Mouse (Mus musculus) testis, adult 2 months (tissue): ENCODE measurements at regions not wholly inside any gene's neighbourhood (a gene's known extent, or its start where the extent isn't known, plus 50 kb on each side); places are given as distances from the start of the nearest gene placed in this dataset.

Experiments
- H3K27ac ChIP-seq: fragments of 200-500 bp; 2 replicates; pipeline ENCODE4 v1.5.1; 2012; ENCODE audit warnings: low read depth, low read length; ENCODE audit not compliant: control insufficient read depth, insufficient read depth
- H3K27me3 ChIP-seq: fragments of 200-500 bp; 2 replicates; pipeline ENCODE4 v1.6.1; 2012; ENCODE audit warnings: mild to moderate bottlenecking, low read length, moderate library complexity; ENCODE audit not compliant: control insufficient read depth, insufficient read depth
- H3K36me3 ChIP-seq: fragments of 200-500 bp; 2 replicates; pipeline ENCODE4 v1.6.1; 2012; ENCODE audit warnings: mild to moderate bottlenecking, low read length; ENCODE audit not compliant: control insufficient read depth, insufficient read depth
- H3K4me1 ChIP-seq: fragments of 200-500 bp; 2 replicates; pipeline ENCODE4 v1.6.1; 2012; ENCODE audit warnings: low read length; ENCODE audit not compliant: control insufficient read depth, insufficient read depth
- H3K4me3 ChIP-seq: fragments of 200-500 bp; 2 replicates; pipeline ENCODE4 v1.5.1; 2012; ENCODE audit warnings: low read depth, mild to moderate bottlenecking, low read length, moderate library complexity, mixed read lengths; ENCODE audit not compliant: control insufficient read depth
- CTCF ChIP-seq: fragments of 200-500 bp; IDR thresholded peaks from 2 replicates; pipeline ENCODE4 v1.5.1; 2012; ENCODE audit warnings: low read depth, mild to moderate bottlenecking, inconsistent platforms, low read length, moderate library complexity; ENCODE audit not compliant: control insufficient read depth, insufficient read depth, insufficient replicate concordance
- POLR2A ChIP-seq: fragments of 200-500 bp; IDR thresholded peaks from 2 replicates; pipeline ENCODE4 v1.6.1; 2012; ENCODE audit warnings: low read depth, mild to moderate bottlenecking, inconsistent platforms, low read length, moderate library complexity; ENCODE audit not compliant: control insufficient read depth

GRCm38 (mm10) chr13:101848601-101849147 lies 80.7 kb upstream of the Pik3r1 start:
- Histone ChIP-seq H3K27me3 (no peaks in the 10 kb centered on the region), H3K4me3 (no peak overlapping the region), H3K27ac (no peak overlapping the region), H3K36me3 (no peaks in the 10 kb centered on the region), H3K4me1 (no peaks in the 10 kb centered on the region)
- TF ChIP-seq CTCF (no peak), POLR2A (no peak)

GRCm38 (mm10) chr13:101849416-101849815 lies 81.4 kb upstream of the Pik3r1 start:
- no peak overlapping the region for H3K4me3 ChIP-seq
- H3K27me3 ChIP-seq, result no peaks in the 10 kb centered on the region
- TF ChIP-seq POLR2A (no peak), CTCF (no peak)
- no peak overlapping the region for H3K27ac ChIP-seq
- no peaks in the 10 kb centered on the region for H3K4me1 ChIP-seq
- no peaks in the 10 kb centered on the region for H3K36me3 ChIP-seq

- Histone ChIP-seq H3K36me3 (no peaks in the 10 kb centered on the region), H3K4me3 (no peak overlapping the region), H3K27me3 (no peaks in the 10 kb centered on the region), H3K4me1 (no peaks in the 10 kb centered on the region), H3K27ac (no peak overlapping the region)
- TF ChIP-seq CTCF (no peak), POLR2A (no peak)
Observed at GRCm38 (mm10) chr13:101851329-101851728, 83.3 kb upstream of the Pik3r1 start.

GRCm38 (mm10) chr13:101852960-101853359 lies 84.9 kb upstream of the Pik3r1 start:
- no peak for TF ChIP-seq POLR2A
- TF ChIP-seq CTCF, result no peak
- Histone ChIP-seq H3K4me3 (no peak overlapping the region), H3K27me3 (no peaks in the 10 kb centered on the region), H3K4me1 (no peaks in the 10 kb centered on the region), H3K36me3 (no peaks in the 10 kb centered on the region), H3K27ac (no peak overlapping the region)

GRCm38 (mm10) chr13:101855141-101855540 lies 87.1 kb upstream of the Pik3r1 start:
- Histone ChIP-seq H3K4me3 (no peak overlapping the region), H3K4me1 (no peaks in the 10 kb centered on the region), H3K36me3 (no peaks in the 10 kb centered on the region), H3K27me3 (no peaks in the 10 kb centered on the region), H3K27ac (no peak overlapping the region)
- TF ChIP-seq CTCF, result no peak
- no peak for TF ChIP-seq POLR2A

GRCm38 (mm10) chr13:101860704-101861103 lies 92.7 kb upstream of the Pik3r1 start:
- H3K4me1 ChIP-seq, result no peaks in the 10 kb centered on the region
- H3K27ac ChIP-seq, result no peak overlapping the region
- H3K4me3 ChIP-seq, result no peak overlapping the region
- no peaks in the 10 kb centered on the region for H3K27me3 ChIP-seq
- H3K36me3 ChIP-seq, result no peaks in the 10 kb centered on the region
- TF ChIP-seq POLR2A (no peak), CTCF (no peak)

GRCm38 (mm10) chr13:101862011-101862410 lies 94.0 kb upstream of the Pik3r1 start:
- no peak overlapping the region for H3K4me3 ChIP-seq
- H3K27me3 ChIP-seq, result no peaks in the 10 kb centered on the region
- H3K4me1 ChIP-seq, result no peaks in the 10 kb centered on the region
- H3K36me3 ChIP-seq, result no peaks in the 10 kb centered on the region
- H3K27ac ChIP-seq, result no peak overlapping the region
- TF ChIP-seq POLR2A, result no peak
- TF ChIP-seq CTCF, result no peak

- Histone ChIP-seq H3K27ac (no peak overlapping the region), H3K4me1 (no peaks in the 10 kb centered on the region), H3K27me3 (no peaks in the 10 kb centered on the region), H3K4me3 (no peak overlapping the region), H3K36me3 (no peaks in the 10 kb centered on the region)
- TF ChIP-seq POLR2A (no peak), CTCF (no peak)
Observed at GRCm38 (mm10) chr13:101863015-101863414, 95.0 kb upstream of the Pik3r1 start.
